Mouse (Mus musculus) 416B (cell line): ENCODE results near the gene Tmprss4.

Source experiments
- DNase-seq: peaks from one replicate; pipeline ENCODE4 v3.0.0; 2011; ENCODE audit warnings: low read depth

Gene Tmprss4

DNA sequence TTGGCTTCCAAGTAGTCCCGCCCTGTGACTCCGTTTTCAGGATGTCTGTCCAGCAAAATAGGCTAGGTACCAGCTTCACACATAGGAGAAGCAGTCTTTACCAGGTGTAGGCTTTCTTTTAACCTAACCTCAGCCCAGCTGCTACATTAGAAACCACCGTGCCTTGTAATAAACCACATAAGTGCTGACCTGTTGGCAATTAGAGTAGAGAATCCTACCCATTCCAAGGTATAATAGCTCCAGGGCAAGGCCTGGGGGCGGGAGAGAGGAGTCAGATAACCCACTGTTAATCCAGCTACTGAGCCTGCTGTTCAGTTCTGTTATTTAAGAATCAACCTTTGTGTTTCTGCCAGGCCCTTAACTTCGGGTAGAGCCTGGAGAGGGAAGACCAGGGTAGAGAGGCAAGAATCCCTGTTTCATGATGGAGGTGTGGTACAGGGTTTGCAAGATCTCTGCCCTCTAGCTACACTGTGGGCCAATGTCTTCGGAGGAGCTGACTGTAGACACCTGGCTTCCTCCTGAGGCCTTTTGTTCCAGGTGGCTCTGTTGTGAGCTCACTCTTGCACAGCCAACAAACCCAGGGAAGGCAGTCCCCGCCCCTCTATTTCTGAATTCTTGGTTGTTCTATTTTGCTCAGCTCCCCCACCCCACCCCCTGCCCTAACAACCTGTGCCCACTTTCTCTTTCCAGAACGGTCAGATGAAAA, 7.6 kb downstream of the Tmprss4 start:
- DNase-seq, result no peak

DNA sequence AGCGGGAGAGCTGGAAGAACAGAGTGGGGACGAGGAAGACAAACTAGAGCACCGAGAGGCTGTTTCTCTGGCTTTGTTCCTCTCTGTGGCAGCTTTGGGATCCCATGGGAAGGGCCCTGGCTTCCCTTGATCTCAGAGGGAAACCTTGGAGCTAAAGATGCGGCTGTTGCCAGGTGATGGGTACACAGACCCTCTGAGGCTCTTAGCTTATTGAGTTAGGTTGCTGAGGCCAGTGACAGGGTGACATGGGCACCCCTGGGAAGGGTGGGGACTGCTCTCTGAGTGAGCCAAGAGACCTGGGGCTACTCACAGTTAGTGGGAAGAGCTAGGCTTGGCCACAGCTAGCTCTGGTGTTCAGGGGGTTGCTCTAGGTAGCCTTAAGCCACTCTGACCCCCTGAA, 8.4 kb downstream of the Tmprss4 start:
- DNase-seq, result no peak

DNA sequence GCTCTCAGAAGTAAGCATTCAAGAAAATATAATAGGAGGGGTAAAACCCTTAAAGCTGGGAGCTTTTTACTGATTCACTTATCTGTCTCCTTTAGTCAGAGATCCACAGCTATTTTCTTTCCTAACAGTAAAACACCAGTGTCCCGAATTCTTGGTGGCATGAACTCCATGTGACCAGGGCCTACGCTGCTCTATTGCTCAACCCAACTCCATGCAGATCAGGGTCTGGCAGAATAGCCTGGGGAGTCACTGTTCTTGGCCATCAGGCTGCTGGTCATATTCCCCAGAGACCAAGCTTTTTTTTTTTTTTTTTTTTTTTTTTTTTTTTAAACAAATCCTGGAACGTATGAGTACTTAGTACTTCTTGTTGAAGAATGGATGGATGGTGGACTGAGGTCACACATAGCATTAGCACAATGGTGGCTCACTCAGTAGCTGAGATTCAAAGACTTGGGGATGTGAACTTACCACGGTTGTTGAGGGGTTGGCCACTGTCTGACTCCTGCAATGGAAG, 14.2 kb downstream of the Tmprss4 start:
- DNase-seq, result no peak

DNA sequence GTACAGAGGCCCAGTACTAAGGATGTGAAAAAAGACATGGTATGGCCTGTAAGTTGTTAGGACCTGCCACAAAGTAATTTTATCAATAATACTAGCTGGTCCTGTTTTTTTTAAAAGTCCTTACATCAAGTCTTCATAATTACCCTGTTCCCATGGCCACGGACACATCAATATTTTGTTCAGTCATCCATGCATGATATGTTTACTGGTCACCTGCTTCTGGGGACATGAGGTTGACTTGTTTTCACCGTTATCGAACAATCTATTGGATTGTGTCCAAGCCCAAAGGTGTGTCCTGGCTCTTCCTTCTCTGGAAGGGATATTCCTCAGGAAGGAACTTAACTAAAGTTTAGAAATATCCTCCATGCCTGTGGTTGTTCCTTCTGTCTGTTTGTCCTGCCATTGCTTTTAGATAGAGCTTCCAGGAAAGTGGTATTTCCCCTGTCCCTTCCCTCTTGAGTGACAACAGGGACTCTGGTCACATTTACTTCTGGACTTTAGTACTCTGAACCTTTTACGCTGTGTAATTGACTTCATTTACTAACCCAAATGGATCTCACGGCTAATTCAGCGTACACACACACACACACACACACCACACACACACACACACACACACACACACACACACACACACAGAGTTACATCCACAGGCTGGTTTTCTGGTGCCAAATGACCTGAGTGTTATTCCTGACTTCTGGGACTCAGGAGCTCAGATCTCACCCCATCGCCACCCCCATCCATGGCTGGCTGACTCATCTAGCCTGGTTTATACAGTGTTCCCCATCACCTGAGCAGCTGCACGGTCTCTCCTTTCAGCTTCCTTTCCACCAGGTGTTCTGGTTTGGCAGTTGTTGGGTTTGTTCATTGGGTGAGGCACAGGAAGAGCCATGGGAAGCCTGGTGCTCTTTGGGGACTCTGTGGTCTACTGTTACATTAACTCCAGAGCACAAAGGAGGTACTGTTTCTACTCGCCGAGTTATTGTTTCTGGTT, 15.0 kb downstream of the Tmprss4 start:
- no peak for DNase-seq

DNA sequence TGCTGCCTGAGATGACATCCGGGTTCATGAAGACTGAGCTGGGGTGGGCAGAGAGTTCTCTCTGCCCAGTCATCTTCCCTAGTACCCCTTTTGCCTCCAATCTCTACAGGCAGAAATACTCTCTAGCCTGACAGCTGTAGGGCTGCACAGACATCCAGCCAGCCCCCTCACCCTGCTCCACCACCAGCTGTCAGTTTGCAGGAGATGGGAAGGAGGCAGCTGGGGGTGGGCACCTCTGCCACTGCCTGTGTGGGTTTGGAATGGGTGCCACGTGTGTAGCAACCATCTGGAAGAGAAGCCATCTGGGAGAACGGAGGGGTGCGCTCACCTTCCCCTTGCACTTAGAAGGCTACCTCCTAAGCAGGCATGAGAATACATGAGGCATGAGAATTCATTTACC, 18.6 kb downstream of the Tmprss4 start:
- no peak for DNase-seq

DNA sequence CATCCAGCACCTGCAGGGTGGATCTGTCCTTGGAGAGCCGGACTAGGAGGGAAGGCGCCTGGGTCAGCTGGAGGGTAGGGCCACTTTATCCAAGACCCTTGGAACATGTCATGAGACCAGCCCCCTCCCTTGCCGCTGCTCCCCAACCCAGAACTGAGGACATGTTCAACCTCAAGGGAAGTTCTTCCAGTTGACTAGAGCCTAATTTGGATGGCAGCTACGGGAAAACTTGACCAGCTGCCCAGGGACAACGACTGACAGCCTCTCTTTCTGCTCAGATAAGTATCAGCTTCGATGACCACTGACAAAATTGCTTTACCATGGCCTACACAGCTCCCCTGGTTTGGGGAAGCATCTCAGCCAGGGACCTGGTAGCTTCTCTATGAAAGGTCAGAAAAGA, 20.6 kb downstream of the Tmprss4 start:
- DNase-seq, result no peak

DNA sequence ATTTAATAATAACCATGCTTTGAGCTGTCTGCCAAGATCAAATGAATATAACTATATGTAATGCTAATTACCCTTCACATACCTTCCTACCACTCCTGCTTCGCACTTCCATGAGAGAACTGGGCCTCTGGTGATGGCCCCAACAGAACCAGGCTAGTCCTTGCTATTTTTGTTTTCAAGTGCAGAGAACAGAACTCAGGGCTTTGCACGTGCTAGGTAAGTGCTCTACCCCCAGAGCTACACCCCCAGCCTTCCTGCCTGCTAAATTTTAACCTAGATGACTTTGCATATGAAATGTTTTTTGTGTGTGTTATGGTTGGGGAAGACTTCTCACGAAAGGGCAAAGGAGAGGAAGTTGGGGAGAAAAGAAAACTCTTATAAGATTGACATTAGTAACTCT, 21.4 kb downstream of the Tmprss4 start:
- no peak for DNase-seq

DNA sequence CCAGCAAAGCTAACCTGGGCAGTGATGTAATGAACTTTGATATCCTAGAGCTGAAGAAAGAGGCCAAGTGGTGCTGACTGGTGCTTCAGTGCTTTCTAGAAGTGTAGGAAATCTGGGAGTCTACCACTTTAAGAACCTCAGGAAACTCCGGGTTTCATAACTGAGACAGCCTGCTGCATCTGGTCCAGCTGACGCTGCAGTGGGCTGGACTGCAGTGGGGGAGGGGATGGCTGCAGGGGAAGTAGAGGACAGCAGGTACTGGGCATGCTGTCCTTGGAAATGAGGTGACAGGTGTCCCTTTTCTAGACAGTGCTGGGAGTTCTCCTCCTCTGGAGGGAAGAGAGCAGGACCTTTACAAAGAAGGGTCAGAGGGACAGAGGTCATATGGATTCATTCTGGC, 22.1 kb downstream of the Tmprss4 start, which contains the start of gene BC049352:
BC049352 (plus strand) TSS at position 238 of the 400 bp plus-strand sequence.
- DNase-seq, result no peak

DNA sequence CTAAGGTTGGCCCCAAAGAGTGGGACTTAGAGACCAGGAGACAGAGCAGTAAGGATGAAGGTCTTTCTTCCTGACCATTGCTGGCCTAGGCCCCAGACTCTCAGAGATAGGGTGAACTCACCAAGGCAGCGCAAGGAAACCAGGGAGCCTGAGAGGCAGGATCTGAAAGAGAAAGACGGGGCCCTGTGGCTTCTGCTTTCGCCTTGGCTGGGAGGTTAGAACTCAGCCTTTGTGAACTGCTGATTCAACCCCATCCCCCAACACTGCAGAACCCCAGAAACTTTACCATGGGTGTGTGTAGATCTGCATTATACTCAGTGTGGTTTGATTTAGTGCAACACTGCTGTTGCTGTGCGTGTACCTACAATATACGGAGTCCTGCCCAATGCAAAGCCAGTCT, 24.6 kb downstream of the Tmprss4 start:
- DNase-seq, result no peak

DNA sequence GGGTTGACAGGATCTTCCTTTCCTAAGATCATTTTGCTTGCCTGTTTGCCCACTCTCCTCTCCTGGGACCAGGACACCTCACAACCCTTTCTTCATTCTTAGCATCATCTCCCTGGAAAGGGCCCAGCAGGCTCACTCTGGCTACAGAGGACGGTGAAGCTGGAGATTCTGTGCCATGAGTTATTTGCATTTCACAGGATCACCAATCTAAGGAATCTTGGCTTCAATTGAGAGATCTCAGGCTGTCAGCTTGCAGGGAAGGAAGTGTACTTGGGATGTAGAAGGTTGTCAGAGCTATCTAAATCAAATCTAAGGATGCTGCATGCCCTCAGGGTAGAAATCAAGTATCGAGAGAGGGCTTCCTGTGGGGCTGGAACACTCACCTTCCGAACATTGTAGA, 30.4 kb downstream of the Tmprss4 start:
- no peak for DNase-seq

DNA sequence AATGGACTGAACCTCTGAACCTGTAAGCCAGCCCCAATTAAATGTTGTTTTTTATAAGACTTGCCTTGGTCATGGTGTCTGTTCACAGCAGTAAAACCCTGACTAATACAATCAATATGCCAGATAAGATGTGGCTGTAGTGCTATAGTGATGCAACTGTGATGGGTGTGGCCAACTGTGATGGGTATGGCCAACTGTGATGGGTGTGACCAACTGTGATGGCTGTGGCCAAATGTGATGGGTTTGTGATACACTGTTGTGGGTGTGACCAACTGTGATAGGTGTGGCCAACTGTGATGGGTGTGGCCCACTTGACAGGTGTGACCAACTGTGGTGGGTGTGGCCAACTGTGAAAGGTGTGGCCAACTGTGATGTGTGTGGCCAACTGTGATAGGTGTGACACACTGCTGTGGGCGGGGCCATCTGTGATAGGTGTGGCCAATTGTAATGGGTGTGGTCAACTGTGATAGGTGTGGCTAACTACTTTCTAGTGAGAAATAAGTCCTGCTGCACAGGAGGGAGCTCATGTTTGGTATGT, 32.8 kb downstream of the Tmprss4 start:
- no peak for DNase-seq

DNA sequence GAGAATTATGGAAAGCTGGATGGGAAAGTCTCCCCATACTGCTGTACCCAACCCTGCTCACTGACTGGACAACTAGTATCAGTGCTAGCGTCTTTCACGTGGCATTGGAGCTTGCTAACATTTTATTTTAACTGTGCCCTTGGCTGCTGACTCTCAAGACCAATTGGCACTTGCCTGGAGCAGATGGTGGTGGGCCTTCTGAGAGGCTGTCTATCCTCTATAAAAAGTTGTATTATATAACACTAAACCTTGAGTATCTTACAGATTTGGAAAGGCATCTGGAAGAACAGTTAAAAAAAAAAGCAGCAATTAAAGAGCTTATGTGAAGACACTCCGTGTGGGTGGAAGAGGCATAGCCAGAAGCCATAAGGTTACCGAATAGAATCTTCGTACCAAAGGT, 33.7 kb downstream of the Tmprss4 start:
- DNase-seq, result no peak

DNA sequence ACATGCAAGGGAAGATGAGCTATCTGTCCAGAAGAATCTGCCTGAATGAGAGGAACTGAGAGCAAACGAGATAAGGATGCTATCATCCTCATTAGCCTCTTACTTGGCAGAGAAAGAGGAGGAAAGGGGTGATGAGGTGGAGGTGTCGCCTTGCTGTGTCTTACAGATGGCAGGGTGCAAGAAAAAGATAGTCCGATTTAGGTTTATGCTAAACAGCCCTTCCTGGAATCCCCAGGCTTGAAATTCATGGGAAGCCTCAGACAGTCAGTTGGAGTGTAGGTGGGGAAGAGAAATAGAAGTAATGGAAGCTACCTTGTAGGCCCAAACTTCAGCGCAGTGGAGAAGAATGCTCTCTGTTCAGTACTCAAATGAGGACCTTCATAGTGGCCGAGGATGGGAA, 36.0 kb downstream of the Tmprss4 start:
- no peak for DNase-seq

DNA sequence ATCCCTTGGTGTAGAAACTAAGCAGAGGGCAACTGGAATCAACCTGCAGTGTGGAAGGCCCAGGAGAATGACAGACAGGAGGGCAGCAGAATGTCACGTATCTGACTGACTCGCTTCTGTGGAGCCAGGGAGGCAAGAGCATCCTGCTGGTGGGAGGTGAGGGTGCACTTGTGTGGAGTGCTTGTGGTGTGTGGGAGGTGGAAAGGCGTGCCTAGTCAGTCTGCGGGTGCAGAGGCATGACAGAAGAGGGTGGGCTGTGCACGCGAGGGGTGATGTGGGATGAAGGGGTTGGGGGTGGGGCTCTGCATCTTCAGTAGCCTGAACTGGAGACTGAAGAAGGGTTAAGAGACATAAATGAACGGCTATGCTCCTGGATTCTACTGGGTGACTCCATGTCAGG, 50.5 kb downstream of the Tmprss4 start:
- DNase-seq, result no peak

DNA sequence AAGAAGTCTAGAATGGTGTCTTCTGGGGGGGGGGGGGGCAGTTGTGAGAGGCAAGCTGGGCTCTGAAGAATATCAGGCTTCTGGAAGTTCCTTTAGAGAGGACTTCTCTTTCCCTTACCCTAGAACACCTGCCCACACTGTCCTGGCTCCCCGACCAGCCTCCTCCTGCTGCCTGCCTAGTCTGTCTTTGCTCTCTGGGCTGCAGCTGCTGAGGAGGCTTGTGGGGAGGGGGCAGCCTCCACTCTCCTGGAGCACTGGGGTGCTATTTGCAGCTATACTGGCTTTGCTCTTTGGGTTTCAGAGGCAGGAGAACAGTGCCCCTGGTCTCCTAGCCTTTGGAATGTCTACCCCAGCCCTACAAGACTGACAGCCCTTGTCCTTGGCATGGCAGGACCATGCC, 53.0 kb downstream of the Tmprss4 start:
- DNase-seq, result no peak

DNA sequence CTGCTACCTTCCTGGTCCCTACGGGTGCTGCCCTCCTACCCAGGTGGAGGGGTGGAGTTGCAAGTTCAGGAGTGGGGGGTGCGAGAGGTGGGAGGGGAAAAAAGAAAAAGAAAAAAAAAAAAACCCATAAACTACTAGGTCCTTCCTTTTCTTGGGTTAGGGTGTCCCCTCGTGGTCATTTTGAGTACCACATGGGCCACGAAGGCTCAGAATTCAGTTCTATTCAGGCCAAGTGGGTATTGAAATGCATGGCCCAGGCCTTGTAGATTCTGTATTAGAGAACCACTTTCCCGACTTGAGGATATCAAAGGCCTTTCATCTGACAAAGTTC, 57.7 kb downstream of the Tmprss4 start:
- DNase-seq, result peak; percentile 46

DNA sequence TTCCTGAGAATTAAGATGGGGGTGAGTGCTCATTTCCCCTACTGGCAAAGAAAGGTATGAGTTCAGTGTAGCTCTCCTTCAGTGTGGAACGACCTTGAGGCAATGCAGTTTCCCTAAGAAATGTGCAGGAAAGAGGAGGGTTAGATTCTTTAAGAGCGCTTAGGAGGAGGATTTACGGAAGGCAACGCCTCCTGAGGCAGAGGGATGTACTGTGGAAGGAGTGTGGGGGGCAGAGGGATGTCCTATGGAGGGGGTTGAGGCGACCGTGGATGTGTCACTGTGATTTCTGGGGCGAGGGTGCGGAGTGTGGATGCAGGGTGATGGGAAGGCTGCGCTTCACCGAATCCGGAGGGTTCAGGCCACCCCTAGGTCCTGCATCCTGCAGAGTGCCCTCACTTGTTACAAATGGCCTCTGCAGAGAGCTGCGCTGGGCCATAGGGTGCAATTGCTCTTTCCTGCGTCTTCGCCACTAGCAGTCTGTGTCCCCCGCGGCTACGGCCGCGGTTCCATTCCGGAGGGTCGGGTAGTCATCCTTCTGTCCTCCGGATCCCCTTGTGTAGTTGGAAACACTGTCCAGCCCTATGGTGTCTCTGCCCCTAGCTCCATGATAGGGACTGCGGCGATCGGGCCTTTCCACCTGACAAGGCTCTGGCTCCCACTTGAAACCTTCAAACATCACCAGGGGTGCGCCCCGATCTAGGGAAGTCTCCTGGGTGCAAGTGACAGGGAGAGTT, 58.2 kb downstream of the Tmprss4 start:
- DNase-seq, result no peak

DNA sequence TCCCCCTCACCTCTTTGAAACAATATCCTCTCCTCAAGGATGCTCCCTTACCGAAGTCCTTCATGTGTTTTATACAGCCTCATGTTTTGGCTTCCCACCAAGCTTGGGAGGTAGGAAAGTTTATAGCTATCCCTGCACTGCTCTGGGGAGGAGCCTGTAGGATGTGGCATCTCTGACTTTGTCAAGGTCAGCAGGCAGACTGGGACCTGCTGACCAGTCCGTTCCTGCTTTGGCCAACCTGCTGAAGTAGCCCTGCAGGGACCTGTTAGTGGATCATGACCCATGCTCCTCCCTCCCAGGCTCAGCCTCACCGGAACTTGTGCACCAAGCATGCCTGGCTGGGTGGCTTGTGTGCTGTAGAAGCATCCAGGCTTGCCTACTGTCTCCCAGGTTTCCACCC, 61.2 kb downstream of the Tmprss4 start:
- no peak for DNase-seq

DNA sequence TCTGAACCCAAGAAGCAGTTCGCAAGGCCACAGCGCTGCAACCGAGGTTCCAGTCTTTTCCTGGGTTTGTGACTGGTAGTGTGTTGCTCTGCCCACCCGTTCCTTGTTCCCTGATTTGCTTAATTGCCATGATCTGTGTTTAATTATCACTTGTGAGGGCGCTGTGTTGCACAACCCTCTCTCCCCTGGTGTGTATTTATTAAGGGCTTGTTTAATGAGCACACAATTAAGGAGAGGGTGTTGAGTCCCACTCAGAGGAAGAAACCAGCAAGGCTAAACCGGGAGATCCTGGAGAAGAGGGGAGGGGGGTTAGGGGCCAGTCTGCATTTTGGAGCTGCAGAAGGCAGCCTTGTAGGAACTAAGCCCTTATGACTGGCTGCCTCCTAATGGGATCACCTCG, 62.9 kb downstream of the Tmprss4 start:
- DNase-seq, result no peak

DNA sequence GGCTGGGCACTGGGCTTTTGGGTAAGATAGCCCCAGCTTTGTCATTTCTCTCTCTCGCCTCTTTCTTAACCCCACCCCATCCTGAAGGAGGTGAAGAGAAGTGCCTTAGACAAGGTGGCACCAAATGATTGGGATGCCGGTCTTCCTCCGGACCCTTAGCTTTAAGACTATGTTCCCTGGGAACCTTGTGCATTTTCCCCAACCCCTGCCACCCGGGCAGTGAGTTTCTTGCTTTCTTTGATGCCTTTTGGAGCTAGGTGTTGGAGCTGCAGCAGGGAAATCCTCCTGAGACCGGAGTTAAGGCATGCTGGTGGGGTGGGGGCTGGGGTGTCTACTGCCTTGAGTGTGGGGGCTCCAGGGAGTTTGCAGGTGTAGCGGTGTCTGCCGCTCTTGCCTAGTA, 64.8 kb downstream of the Tmprss4 start:
- DNase-seq, result no peak

DNA sequence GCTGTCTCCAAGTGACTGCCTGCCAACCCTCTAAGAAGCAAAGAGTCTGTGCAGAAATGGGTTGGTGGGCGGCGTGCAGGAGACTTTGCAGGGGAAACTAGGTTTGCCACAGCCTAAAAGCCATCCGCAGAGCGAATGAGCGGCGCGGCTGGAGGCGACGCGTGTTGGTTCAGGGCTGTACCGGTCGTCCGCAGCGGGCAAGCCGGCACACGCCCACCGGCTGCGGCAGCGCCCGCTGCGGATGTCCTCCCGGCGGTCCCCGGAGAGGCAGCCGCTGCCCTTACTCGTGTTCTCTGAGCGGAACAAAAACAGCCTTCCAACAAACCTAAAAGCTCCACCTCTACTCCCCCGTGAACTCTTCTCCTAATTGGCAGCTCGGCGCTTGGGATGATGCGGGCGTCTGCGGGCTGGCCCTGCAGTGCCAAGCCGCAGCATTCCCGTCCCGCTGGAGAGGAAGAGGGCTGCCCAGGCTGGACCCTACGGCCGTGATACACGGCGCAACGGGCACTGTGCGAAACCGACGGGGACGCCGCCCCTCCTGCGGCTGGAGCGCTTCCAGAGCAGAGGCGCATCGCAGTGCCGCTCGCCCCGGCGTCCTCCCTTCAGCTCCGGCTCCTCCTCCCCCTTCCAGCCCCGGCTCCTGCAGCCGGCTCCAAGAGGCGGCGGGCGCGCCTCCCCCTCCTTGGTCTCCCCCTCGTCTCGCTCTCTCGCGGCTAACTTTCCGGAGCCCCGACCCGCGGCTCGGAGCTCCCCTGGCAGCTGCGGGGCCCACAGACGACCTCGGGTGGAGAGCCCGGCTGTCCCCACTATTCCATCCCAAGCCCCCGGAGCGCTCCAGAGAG, 65.5 kb downstream of the Tmprss4 start, which contains the start of gene Scn4b:
Scn4b (plus strand) TSS at position 205 of the 842 bp plus-strand sequence.
- no peak for DNase-seq
